Mouse (Mus musculus): ENCODE measurements around the gene Skap1. TPM values are rescaled to one million over a fixed set of nuclear protein-coding genes. Genes with fewer than 3 reads are reported as not detected.

The Skap1 gene
- polyA plus RNA-seq, 1 experiment from 2014 or later = 7.6 TPM

GRCm38 (mm10) chr11:96693360-96693759 is 229.0 kb downstream of the Skap1 start:
- Histone ChIP-seq H3K9ac (ENCODE audit: low read depth, low read length) (no peak overlapping the region), H3K36me3 (ENCODE audit: insufficient read depth, low read length) (no peaks in the 10 kb centered on the region), H3K9me3 (replicated peaks; ENCODE audit: low read length) (no peaks in the 10 kb centered on the region), H3K4me2 (ENCODE audit: low read length) (no peak overlapping the region), H3K27me3 (ENCODE audit: insufficient read depth, low read length) (peaks cover 4% of the 10 kb centered on the region; the same call in 1 of the 2 replicates), H3K4me1 (replicated peaks; ENCODE audit: insufficient read depth, low read length) (no peaks in the 10 kb centered on the region), H3K4me3 (replicated peaks; ENCODE audit: low read depth, low read length) (no peak overlapping the region), H3K27ac (no peak overlapping the region)
- ATAC-seq (replicated peaks; ENCODE audit: low FRiP score, low read depth) (no peak), DNase-seq (ENCODE audit: low spot score) (no peak)
- WGBS = 97% methylated on average over 11 of the region's 11 CpGs
- no peak for TF ChIP-seq CTCF (IDR thresholded peaks at IDR 0.05; ENCODE audit: low read depth)

GRCm38 (mm10) chr11:96694774-96695173 is 230.4 kb downstream of the Skap1 start:
- no peak overlapping the region for H3K27ac ChIP-seq
- ATAC-seq (replicated peaks; ENCODE audit: low FRiP score, low read depth) = no peak
- 47% methylated on average over 12 of the region's 12 CpGs for WGBS

GRCm38 (mm10) chr11:96696168-96696727 is 231.9 kb downstream of the Skap1 start:
- DNase-seq (ENCODE audit: low spot score) (peak; percentile 58), ATAC-seq (replicated peaks; ENCODE audit: low FRiP score, low read depth) (no peak)
- H3K27me3 ChIP-seq (ENCODE audit: insufficient read depth, low read length) = peaks cover 4% of the 10 kb centered on the region; the same call in 1 of the 2 replicates
- no peaks in the 10 kb centered on the region for H3K9me3 ChIP-seq (replicated peaks; ENCODE audit: low read length)
- no peak for TF ChIP-seq CTCF (IDR thresholded peaks at IDR 0.05; ENCODE audit: low read depth)
- no peak overlapping the region for H3K4me2 ChIP-seq (ENCODE audit: low read length)
- H3K4me3 ChIP-seq (replicated peaks; ENCODE audit: low read depth, low read length) = no peak overlapping the region
- H3K4me1 ChIP-seq (replicated peaks; ENCODE audit: insufficient read depth, low read length) = no peaks in the 10 kb centered on the region
- no peak overlapping the region for H3K9ac ChIP-seq (ENCODE audit: low read depth, low read length)
- H3K36me3 ChIP-seq (ENCODE audit: insufficient read depth, low read length) = no peaks in the 10 kb centered on the region
- 57% methylated on average over 15 of the region's 15 CpGs for WGBS
- no peak overlapping the region for H3K27ac ChIP-seq

More at GRCm38 (mm10) chr11:96694774-96695173, 230.4 kb downstream of the Skap1 start:
- Histone ChIP-seq H3K4me2 (ENCODE audit: low read length) (no peak overlapping the region), H3K4me3 (replicated peaks; ENCODE audit: low read depth, low read length) (no peak overlapping the region), H3K4me1 (replicated peaks; ENCODE audit: insufficient read depth, low read length) (no peaks in the 10 kb centered on the region), H3K27me3 (ENCODE audit: insufficient read depth, low read length) (peaks cover 4% of the 10 kb centered on the region; the same call in 1 of the 2 replicates), H3K36me3 (ENCODE audit: insufficient read depth, low read length) (no peaks in the 10 kb centered on the region), H3K9ac (ENCODE audit: low read depth, low read length) (no peak overlapping the region), H3K9me3 (replicated peaks; ENCODE audit: low read length) (no peaks in the 10 kb centered on the region)
- TF ChIP-seq CTCF (IDR thresholded peaks at IDR 0.05; ENCODE audit: low read depth) = no peak
- DNase-seq (ENCODE audit: low spot score) = peak; percentile 40

- H3K9me3 ChIP-seq (replicated peaks; ENCODE audit: low read length) = no peaks in the 10 kb centered on the region
- H3K9ac ChIP-seq (ENCODE audit: low read depth, low read length) = no peak overlapping the region
- DNase-seq (ENCODE audit: low spot score) (peak; percentile 74), ATAC-seq (replicated peaks; ENCODE audit: low FRiP score, low read depth) (no peak)
- 18% methylated on average over 7 of the region's 7 CpGs for WGBS
- no peak overlapping the region for H3K4me3 ChIP-seq (replicated peaks; ENCODE audit: low read depth, low read length)
- H3K27me3 ChIP-seq (ENCODE audit: insufficient read depth, low read length) = peaks cover 4% of the 10 kb centered on the region; the same call in 1 of the 2 replicates
- no peaks in the 10 kb centered on the region for H3K4me1 ChIP-seq (replicated peaks; ENCODE audit: insufficient read depth, low read length)
- no peak overlapping the region for H3K27ac ChIP-seq
- H3K4me2 ChIP-seq (ENCODE audit: low read length) = peak overlapping the region; percentile 6; the same call in 1 of the 2 replicates
- no peaks in the 10 kb centered on the region for H3K36me3 ChIP-seq (ENCODE audit: insufficient read depth, low read length)
- no peak for TF ChIP-seq CTCF (IDR thresholded peaks at IDR 0.05; ENCODE audit: low read depth)
These were observed 232.6 kb downstream of the Skap1 start for GRCm38 (mm10) chr11:96696842-96697455.

- DNase-seq (ENCODE audit: low spot score) (no peak), ATAC-seq (replicated peaks; ENCODE audit: low FRiP score, low read depth) (0 out of 2 replicates have a peak, but pooled peaks have one; percentile 21)
- H3K9me3 ChIP-seq (replicated peaks; ENCODE audit: low read length) = no peaks in the 10 kb centered on the region
- no peaks in the 10 kb centered on the region for H3K4me1 ChIP-seq (replicated peaks; ENCODE audit: insufficient read depth, low read length)
- H3K4me3 ChIP-seq (replicated peaks; ENCODE audit: low read depth, low read length) = no peak overlapping the region
- H3K27ac ChIP-seq = no peak overlapping the region
- TF ChIP-seq CTCF (IDR thresholded peaks at IDR 0.05; ENCODE audit: low read depth) = no peak
- no peaks in the 10 kb centered on the region for H3K36me3 ChIP-seq (ENCODE audit: insufficient read depth, low read length)
- H3K9ac ChIP-seq (ENCODE audit: low read depth, low read length) = no peak overlapping the region
- peaks cover 4% of the 10 kb centered on the region; the same call in 1 of the 2 replicates for H3K27me3 ChIP-seq (ENCODE audit: insufficient read depth, low read length)
- 68% methylated on average over 4 of the region's 4 CpGs for WGBS
- H3K4me2 ChIP-seq (ENCODE audit: low read length) = no peak overlapping the region
These were observed 233.1 kb downstream of the Skap1 start for GRCm38 (mm10) chr11:96697467-96697866.

- H3K4me2 ChIP-seq (ENCODE audit: low read length) = no peak overlapping the region
- TF ChIP-seq CTCF (IDR thresholded peaks at IDR 0.05; ENCODE audit: low read depth) = no peak
- H3K27me3 ChIP-seq (ENCODE audit: insufficient read depth, low read length) = no peaks in the 10 kb centered on the region
- no peaks in the 10 kb centered on the region for H3K36me3 ChIP-seq (ENCODE audit: insufficient read depth, low read length)
- ATAC-seq (replicated peaks; ENCODE audit: low FRiP score, low read depth) (no peak), DNase-seq (ENCODE audit: low spot score) (peak; percentile 79)
- H3K9ac ChIP-seq (ENCODE audit: low read depth, low read length) = no peak overlapping the region
- no peak overlapping the region for H3K27ac ChIP-seq
- H3K4me3 ChIP-seq (replicated peaks; ENCODE audit: low read depth, low read length) = no peak overlapping the region
- 29% methylated on average over 8 of the region's 8 CpGs for WGBS
- no peaks in the 10 kb centered on the region for H3K4me1 ChIP-seq (replicated peaks; ENCODE audit: insufficient read depth, low read length)
- no peaks in the 10 kb centered on the region for H3K9me3 ChIP-seq (replicated peaks; ENCODE audit: low read length)
These were observed 239.4 kb downstream of the Skap1 start for GRCm38 (mm10) chr11:96703813-96704212.

Data from kidney, postnatal 0 days (tissue).